Mouse (Mus musculus): ENCODE data around the gene Axl. TPM values are rescaled to one million over a fixed set of nuclear protein-coding genes. Genes with fewer than 3 reads are reported as not detected.

The Axl gene
- polyA plus RNA-seq, 1 experiment from 2014 or later = 32.5 TPM

GRCm38 (mm10) chr7:25789129-25789440, 580 bp upstream of the Axl start:
- ATAC-seq (ENCODE audit: insufficient number of reproducible peaks, low FRiP score, low TSS enrichment, low read depth) = no peak; the same call in 1 of the 2 replicates
- Histone ChIP-seq H3K4me1 (ENCODE audit: control insufficient read depth, insufficient read depth, low read length) (0 out of 2 replicates have a peak, but pooled peaks cover 17% of the 10 kb centered on the region), H3K9ac (ENCODE audit: low read length) (peak overlapping the region; percentile 71; the same call in 1 of the 2 replicates), H3K27me3 (ENCODE audit: control insufficient read depth, insufficient read depth, low read length) (no peaks in the 10 kb centered on the region), H3K4me2 (ENCODE audit: low read depth, severe bottlenecking) (peak overlapping the region; percentile 90), H3K27ac (replicated peaks; ENCODE audit: low read depth, low read length) (no peak overlapping the region), H3K9me3 (ENCODE audit: control insufficient read depth, low read length) (no peaks in the 10 kb centered on the region), H3K36me3 (ENCODE audit: control insufficient read depth, insufficient read depth, low read length) (no peaks in the 10 kb centered on the region), H3K4me3 (ENCODE audit: low read depth, low read length) (peak overlapping the region; percentile 60; the same call in 1 of the 2 replicates)
- 33% methylated on average over 3 of the region's 3 CpGs for WGBS
- peak; percentile 37 for DNase-seq (ENCODE audit: low spot score)

- ATAC-seq (ENCODE audit: insufficient number of reproducible peaks, low FRiP score, low TSS enrichment, low read depth) (0 out of 2 replicates have a peak, but pooled peaks have one; percentile 11), DNase-seq (ENCODE audit: low spot score) (no peak)
- Histone ChIP-seq H3K27ac (replicated peaks; ENCODE audit: low read depth, low read length) (no peak overlapping the region), H3K4me3 (ENCODE audit: low read depth, low read length) (peak overlapping the region; percentile 60), H3K27me3 (ENCODE audit: control insufficient read depth, insufficient read depth, low read length) (no peaks in the 10 kb centered on the region), H3K4me1 (ENCODE audit: control insufficient read depth, insufficient read depth, low read length) (peaks cover 17% of the 10 kb centered on the region; the same call in 1 of the 2 replicates), H3K9me3 (ENCODE audit: control insufficient read depth, low read length) (no peaks in the 10 kb centered on the region), H3K36me3 (ENCODE audit: control insufficient read depth, insufficient read depth, low read length) (no peaks in the 10 kb centered on the region), H3K9ac (ENCODE audit: low read length) (peak overlapping the region; percentile 71; the same call in 1 of the 2 replicates), H3K4me2 (ENCODE audit: low read depth, severe bottlenecking) (peak overlapping the region; percentile 90)
- 32% methylated on average over 9 of the region's 9 CpGs for WGBS
Observed at GRCm38 (mm10) chr7:25787456-25788219, 867 bp downstream of the Axl start.

- Histone ChIP-seq H3K4me3 (ENCODE audit: low read depth, low read length) (no peak overlapping the region), H3K9me3 (ENCODE audit: control insufficient read depth, low read length) (no peaks in the 10 kb centered on the region), H3K9ac (ENCODE audit: low read length) (no peak overlapping the region), H3K4me2 (ENCODE audit: low read depth, severe bottlenecking) (peak overlapping the region; percentile 90; the same call in 1 of the 2 replicates), H3K4me1 (ENCODE audit: control insufficient read depth, insufficient read depth, low read length) (peaks cover 21% of the 10 kb centered on the region), H3K36me3 (ENCODE audit: control insufficient read depth, insufficient read depth, low read length) (no peaks in the 10 kb centered on the region), H3K27me3 (ENCODE audit: control insufficient read depth, insufficient read depth, low read length) (no peaks in the 10 kb centered on the region), H3K27ac (replicated peaks; ENCODE audit: low read depth, low read length) (no peak overlapping the region)
- ATAC-seq (ENCODE audit: insufficient number of reproducible peaks, low FRiP score, low TSS enrichment, low read depth) (no peak), DNase-seq (ENCODE audit: low spot score) (no peak)
- WGBS = 71% methylated on average over 4 of the region's 4 CpGs
Observed at GRCm38 (mm10) chr7:25786974-25787373, 1.5 kb downstream of the Axl start.

DNA sequence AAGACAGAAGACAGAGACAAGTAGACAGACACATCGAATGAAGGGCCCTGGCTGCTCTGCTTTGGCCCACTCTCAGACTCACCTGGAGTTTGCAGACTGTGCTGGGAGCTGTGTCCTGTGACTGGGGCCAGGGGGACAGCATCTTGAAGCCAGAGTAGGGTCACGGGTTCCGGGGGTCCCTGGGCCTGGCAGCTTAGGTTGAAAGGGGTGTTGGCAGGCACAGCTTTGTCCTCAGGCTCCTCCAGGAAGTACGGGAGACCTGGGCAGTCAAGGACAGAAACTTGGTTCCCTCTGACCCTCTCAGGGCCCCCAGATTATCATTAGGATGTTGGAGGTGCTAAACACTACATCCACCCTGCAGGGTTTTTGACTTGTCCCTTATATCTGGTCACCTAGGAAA, 2.8 kb downstream of the Axl start:
- H3K4me1 ChIP-seq (ENCODE audit: control insufficient read depth, insufficient read depth, low read length) = peaks cover 29% of the 10 kb centered on the region
- H3K27ac ChIP-seq (replicated peaks; ENCODE audit: low read depth, low read length) = no peak overlapping the region
- ATAC-seq (ENCODE audit: insufficient number of reproducible peaks, low FRiP score, low TSS enrichment, low read depth) (no peak), DNase-seq (ENCODE audit: low spot score) (no peak)
- no peaks in the 10 kb centered on the region for H3K9me3 ChIP-seq (ENCODE audit: control insufficient read depth, low read length)
- no peaks in the 10 kb centered on the region for H3K36me3 ChIP-seq (ENCODE audit: control insufficient read depth, insufficient read depth, low read length)
- no peak overlapping the region for H3K4me2 ChIP-seq (ENCODE audit: low read depth, severe bottlenecking)
- no peaks in the 10 kb centered on the region for H3K27me3 ChIP-seq (ENCODE audit: control insufficient read depth, insufficient read depth, low read length)
- WGBS = 65% methylated on average over 4 of the region's 4 CpGs
- H3K4me3 ChIP-seq (ENCODE audit: low read depth, low read length) = no peak overlapping the region
- H3K9ac ChIP-seq (ENCODE audit: low read length) = no peak overlapping the region

DNA sequence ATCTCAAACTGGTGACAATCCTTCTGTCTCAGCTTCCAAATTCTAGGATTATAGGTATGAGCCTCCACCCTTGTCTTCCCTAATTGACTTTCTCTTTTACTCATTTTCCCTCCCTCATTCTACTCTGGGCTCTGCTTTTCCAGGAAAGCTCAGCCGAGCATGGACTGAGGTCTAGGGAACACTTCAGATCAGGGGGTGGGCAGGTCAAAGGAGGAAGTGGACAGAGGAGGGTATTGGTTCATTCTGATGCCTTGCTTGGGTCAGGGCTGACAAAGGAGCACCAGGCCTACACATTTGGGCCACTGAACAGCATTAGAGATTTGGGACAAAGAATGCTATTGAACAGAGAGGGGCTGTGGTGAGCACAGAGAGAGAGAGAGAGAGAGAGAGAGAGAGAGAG, 3.7 kb downstream of the Axl start:
- peaks cover 29% of the 10 kb centered on the region for H3K4me1 ChIP-seq (ENCODE audit: control insufficient read depth, insufficient read depth, low read length)

DNA sequence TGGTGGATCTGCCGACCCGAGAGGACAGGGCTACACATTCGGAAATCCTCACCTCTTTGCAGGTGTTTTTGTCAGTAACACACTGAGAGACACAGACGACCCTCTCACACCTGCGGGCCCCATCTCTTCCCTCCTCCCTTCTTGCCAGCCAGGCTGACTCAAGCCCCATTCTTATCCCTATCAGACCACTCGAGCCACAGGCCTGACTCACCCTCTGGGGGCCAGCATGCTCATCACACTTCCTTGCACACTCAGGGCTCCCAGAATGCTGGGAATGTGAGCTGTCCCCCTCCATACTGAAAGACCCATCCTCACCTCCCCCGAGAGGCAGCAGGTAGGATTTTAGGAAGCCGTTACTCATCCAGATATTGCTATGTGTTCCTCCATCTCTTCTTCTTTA, 4.8 kb downstream of the Axl start:
- H3K9ac ChIP-seq (ENCODE audit: low read length) = no peak overlapping the region
- no peak for DNase-seq (ENCODE audit: low spot score)
- H3K36me3 ChIP-seq (ENCODE audit: control insufficient read depth, insufficient read depth, low read length) = no peaks in the 10 kb centered on the region
- H3K9me3 ChIP-seq (ENCODE audit: control insufficient read depth, low read length) = no peaks in the 10 kb centered on the region
- H3K4me1 ChIP-seq (ENCODE audit: control insufficient read depth, insufficient read depth, low read length) = peaks cover 22% of the 10 kb centered on the region
- H3K27me3 ChIP-seq (ENCODE audit: control insufficient read depth, insufficient read depth, low read length) = no peaks in the 10 kb centered on the region
- H3K27ac ChIP-seq (replicated peaks; ENCODE audit: low read depth, low read length) = no peak overlapping the region
- H3K4me2 ChIP-seq (ENCODE audit: low read depth, severe bottlenecking) = no peak overlapping the region
- 61% methylated on average over 8 of the region's 8 CpGs for WGBS
- no peak for ATAC-seq (ENCODE audit: insufficient number of reproducible peaks, low FRiP score, low TSS enrichment, low read depth)
- no peak overlapping the region for H3K4me3 ChIP-seq (ENCODE audit: low read depth, low read length)

More for the DNA sequence above, 3.7 kb downstream of the Axl start:
- DNase-seq (ENCODE audit: low spot score) (no peak), ATAC-seq (ENCODE audit: insufficient number of reproducible peaks, low FRiP score, low TSS enrichment, low read depth) (no peak)
- Histone ChIP-seq H3K27ac (replicated peaks; ENCODE audit: low read depth, low read length) (no peak overlapping the region), H3K4me3 (ENCODE audit: low read depth, low read length) (no peak overlapping the region), H3K9me3 (ENCODE audit: control insufficient read depth, low read length) (no peaks in the 10 kb centered on the region), H3K4me2 (ENCODE audit: low read depth, severe bottlenecking) (no peak overlapping the region), H3K27me3 (ENCODE audit: control insufficient read depth, insufficient read depth, low read length) (no peaks in the 10 kb centered on the region), H3K36me3 (ENCODE audit: control insufficient read depth, insufficient read depth, low read length) (no peaks in the 10 kb centered on the region), H3K9ac (ENCODE audit: low read length) (no peak overlapping the region)
- WGBS = 67% methylated on average over 1 of the region's 1 CpGs

DNA sequence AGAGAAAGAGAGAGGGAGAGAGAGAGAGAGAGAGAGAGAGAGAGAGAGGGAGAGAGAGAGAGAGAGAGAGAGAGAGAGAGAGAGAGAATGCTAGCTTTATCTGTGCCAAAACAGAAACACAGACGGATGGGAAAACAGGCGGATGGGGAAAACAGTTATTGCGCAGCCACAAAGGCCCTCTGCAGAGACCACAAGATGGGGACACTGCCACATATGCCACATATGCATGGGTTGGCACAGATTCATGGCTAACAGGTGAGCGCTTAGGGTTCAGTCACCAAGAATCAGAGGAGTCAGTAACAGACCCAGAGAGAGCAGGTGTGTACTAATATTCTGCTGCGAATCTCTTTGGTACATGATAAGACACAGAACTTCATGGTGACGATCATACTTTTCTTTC, 5.8 kb downstream of the Axl start:
- Histone ChIP-seq H3K4me1 (ENCODE audit: control insufficient read depth, insufficient read depth, low read length) (peaks cover 22% of the 10 kb centered on the region), H3K27ac (replicated peaks; ENCODE audit: low read depth, low read length) (no peak overlapping the region), H3K4me2 (ENCODE audit: low read depth, severe bottlenecking) (no peak overlapping the region), H3K27me3 (ENCODE audit: control insufficient read depth, insufficient read depth, low read length) (no peaks in the 10 kb centered on the region), H3K9ac (ENCODE audit: low read length) (no peak overlapping the region), H3K4me3 (ENCODE audit: low read depth, low read length) (no peak overlapping the region), H3K36me3 (ENCODE audit: control insufficient read depth, insufficient read depth, low read length) (peaks cover under 1% of the 10 kb centered on the region; the same call in 1 of the 2 replicates), H3K9me3 (ENCODE audit: control insufficient read depth, low read length) (no peaks in the 10 kb centered on the region)
- ATAC-seq (ENCODE audit: insufficient number of reproducible peaks, low FRiP score, low TSS enrichment, low read depth) (no peak), DNase-seq (ENCODE audit: low spot score) (no peak)
- WGBS = 82% methylated on average over 6 of the region's 6 CpGs

DNA sequence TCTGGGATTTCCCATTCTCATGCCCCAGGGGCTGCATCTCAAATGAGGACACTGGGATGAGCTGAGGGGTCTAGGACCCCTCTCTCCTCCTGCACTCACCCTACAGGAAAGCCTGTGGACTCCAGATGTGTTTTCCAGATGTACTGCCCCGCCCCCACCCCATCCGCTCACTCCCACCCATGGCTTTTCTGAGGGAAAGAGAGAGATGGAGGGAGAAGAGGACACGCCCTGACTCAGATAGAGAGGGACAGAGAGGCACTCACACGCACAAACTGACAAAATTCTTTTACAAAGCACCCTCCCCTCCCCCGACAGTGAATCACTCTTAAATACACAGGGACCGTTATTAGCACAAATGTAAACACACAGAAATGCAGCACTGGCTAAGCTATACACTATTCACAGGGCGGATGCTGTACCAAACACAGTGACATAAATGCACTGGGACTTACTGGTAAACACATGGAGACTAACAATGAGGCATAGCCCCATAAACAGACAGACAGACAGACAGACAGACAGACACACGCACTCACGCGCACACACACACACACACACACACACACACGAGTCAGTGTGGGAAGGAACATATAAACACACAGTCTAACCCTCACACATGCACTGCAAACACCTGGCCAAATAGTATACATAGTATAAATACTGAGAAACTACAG, 6.4 kb downstream of the Axl start:
- Histone ChIP-seq H3K9me3 (ENCODE audit: control insufficient read depth, low read length) (no peaks in the 10 kb centered on the region), H3K4me1 (ENCODE audit: control insufficient read depth, insufficient read depth, low read length) (peaks cover 17% of the 10 kb centered on the region), H3K4me2 (ENCODE audit: low read depth, severe bottlenecking) (peak overlapping the region; percentile 83), H3K9ac (ENCODE audit: low read length) (peak overlapping the region; percentile 56), H3K27me3 (ENCODE audit: control insufficient read depth, insufficient read depth, low read length) (no peaks in the 10 kb centered on the region), H3K4me3 (ENCODE audit: low read depth, low read length) (peak overlapping the region; percentile 32), H3K36me3 (ENCODE audit: control insufficient read depth, insufficient read depth, low read length) (peaks cover 3% of the 10 kb centered on the region; the same call in 1 of the 2 replicates), H3K27ac (replicated peaks; ENCODE audit: low read depth, low read length) (no peak overlapping the region; the same call in 1 of the 2 replicates)
- 42% methylated on average over 11 of the region's 11 CpGs for WGBS
- ATAC-seq (ENCODE audit: insufficient number of reproducible peaks, low FRiP score, low TSS enrichment, low read depth) = peak; percentile 74
- peak; percentile 60 for DNase-seq (ENCODE audit: low spot score)
